Mouse (Mus musculus) ES-Bruce4 (cell line): Measurements from ENCODE around the gene 5730522E02Rik.

Experiments
- CTCF ChIP-seq: IDR thresholded peaks from one replicate; pipeline ENCODE4 v1.8.1; 2011; ENCODE audit warnings: low read depth, low read length
- EP300 ChIP-seq: IDR thresholded peaks from 2 replicates; pipeline ENCODE4 v1.6.1; 2011; ENCODE audit warnings: low read depth, low read length; ENCODE audit not compliant: insufficient read depth
- POLR2A ChIP-seq: IDR thresholded peaks from one replicate; pipeline ENCODE4 v1.8.1; 2011; ENCODE audit warnings: low read length; ENCODE audit not compliant: insufficient read depth

GRCm38 (mm10) chr11:26167609-26167971 lies 43.0 kb downstream of the 5730522E02Rik start:
- TF ChIP-seq POLR2A (no peak), CTCF (no peak), EP300 (no peak)
